Mouse (Mus musculus): Measurements from ENCODE around the gene Zer1.
"Not testable (repeated sequence)": the region's sequence is repeated elsewhere in the genome, so short reads cannot be mapped to it uniquely, and the experiment has no call there.

The Zer1 gene

DNA sequence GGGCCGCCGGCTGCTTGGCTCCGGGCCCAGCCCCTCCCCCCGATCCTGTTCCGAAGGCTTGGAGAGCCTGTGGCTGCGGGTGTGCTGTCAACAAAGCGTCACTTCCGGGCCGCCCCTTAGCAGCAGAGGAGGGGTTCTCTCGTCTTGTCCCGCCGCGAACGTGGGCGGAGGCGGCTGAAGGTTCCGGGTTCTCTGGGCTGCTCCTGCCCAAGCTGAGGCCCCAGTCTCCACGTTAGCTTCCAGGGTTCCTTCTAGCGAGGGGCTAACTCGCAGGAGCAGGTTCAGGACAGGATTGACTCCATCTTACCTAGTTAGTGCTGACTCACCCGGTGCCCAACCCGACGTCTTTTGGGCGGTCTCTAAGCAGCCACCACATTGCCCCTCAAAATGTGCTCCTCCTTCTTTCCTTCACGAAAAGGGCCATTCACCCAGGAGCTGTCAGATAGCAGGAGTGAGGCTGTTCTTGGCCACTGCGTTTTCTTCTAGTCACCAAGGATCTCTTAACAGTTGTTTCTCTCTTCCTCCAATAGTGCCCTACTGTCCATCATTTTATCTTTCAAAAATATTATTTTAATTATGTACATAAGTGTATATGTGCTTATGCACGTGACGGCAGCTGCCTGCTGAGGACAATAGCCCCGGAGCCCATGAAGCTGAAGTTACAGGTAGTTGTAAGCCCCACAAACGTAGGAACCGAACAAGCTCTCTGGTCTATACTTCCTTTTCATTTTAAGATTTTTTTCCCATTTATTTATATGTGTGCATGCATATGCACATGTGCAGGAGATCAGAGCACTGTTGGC, at the start of gene Zer1:
Gene Zer1 (minus strand): TSS at position 114 of the 803 bp plus-strand sequence.
- peak; percentile 94 for DNase-seq

DNA sequence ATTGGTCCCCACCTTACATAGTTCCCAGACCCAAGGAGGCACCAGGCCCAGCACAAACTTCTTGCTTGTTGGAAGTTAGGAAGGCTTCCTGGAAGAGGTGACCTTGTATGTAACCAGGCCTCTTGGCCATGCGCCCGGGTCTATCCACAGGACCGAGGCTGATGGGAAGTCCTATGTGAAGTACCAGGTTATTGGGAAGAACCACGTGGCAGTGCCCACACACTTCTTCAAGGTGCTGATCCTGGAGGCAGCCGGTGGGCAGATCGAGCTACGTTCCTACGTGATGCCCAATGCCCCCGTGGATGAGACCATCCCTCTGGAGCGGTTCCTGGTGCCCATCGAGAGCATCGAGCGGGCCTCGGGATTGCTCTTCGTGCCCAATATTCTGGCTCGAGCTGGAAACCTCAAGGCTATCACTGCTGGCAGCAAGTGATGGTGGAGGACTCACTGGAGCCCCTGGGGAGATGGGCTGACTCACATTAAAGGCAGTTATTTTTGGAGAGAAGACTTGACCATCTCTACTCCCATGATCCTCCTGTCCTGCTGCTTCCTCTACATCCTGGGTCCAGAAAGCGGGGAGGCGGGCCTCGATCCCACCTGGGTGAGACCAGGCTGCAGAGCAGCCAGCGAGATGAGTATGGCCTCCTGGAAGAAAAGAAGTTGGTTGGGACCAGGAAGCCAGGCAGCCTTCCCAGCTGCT, 49.3 kb upstream of the Zer1 start:
- peak; percentile 54 for DNase-seq

DNA sequence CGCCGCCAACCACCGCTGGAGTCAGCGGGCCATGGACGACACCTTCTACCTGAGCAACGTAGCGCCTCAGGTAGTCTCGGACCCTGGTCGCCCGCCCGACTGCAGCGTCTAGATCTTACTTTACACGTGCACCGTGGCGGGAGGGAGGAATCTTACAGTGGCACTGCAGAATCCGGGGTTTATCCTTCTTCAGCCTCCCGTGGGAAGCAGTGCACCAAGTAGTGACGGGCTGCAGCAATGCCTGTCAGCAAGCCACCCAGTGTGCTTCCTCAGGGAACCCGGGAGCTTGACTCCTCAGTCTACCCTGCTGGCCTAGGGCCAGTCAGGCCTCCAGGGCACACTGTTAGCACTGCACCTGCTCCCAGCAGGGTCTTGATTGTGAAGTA, 47.6 kb upstream of the Zer1 start:
- DNase-seq = no peak

DNA sequence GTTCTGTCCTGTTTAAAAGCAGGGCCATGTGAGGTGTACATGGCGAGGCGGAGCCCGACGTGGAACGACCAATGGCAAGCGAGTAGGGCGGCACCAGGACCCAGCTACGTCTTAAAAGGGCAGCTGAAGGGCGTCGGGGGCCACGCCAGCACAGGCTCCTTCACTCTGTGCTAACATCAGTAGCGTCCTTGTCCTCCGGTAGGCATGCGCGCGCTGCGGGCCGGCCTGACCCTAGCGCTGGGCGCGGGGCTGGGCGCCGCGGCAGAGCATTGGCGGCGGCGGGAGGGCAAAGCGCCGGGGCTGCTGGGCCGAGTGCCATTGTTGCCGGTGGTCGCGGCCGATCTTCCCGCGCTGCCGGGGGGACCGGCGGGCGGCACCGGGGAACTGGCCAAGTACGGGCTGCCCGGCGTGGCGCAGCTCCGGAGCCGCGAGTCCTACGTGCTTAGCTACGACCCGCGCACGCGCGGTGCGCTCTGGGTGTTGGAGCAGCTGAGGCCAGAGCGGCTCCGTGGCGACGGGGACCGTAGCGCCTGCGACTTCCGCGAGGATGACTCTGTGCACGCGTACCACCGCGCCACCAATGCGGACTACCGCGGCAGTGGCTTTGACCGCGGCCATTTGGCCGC, 47.1 kb upstream of the Zer1 start, which contains the start of gene Endog:
Gene Endog (plus strand): TSS at position 123 of the 626 bp plus-strand sequence.
- peak; percentile 94 for DNase-seq

DNA sequence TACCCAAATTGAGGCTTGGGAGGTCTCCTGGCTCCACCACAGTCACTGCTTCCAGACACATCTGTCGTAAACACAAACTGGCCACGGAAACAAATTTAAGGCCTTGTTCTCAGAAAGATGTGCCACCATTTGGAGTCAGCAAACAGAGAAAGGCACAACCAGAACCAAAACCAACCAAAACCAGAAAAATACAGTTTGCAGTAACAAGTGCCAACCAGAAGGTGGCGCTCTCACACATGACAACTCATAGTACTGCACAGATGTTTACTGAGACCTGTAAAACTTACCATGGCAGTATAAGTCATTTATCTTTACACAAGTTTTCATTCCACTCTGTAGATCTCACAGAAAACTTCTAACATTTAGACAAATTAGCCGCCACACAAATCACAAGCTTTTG, 42.3 kb upstream of the Zer1 start:
- no peak for DNase-seq

DNA sequence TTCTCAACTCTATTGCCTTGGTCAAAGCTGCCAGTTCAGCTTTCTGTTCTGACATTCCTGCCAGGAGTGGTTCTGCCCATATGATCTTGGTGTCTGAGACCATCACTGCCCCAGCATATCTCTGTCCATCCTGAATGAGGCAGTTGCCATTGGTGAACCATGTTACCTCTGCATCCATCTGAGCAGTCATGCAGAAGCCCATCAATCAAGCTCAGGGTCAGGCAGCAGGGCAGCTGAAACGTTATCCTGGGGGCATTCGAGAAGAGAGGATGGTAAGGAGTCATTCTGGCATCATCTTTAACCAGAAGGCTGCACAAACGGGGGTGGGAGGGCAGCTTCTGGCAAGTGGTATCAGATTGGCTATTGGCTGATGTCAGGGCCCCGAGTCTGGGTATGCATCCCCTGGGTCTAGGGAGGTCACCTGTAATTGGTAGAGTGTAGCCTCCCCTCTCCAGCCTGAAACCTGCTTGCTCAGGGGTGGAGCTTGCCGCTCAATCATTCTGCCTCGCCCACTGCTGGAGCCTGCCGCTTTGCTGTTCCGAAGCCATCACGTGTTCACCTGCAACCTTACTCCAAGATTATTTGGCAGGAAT, 40.1 kb upstream of the Zer1 start:
- DNase-seq = no peak

DNA sequence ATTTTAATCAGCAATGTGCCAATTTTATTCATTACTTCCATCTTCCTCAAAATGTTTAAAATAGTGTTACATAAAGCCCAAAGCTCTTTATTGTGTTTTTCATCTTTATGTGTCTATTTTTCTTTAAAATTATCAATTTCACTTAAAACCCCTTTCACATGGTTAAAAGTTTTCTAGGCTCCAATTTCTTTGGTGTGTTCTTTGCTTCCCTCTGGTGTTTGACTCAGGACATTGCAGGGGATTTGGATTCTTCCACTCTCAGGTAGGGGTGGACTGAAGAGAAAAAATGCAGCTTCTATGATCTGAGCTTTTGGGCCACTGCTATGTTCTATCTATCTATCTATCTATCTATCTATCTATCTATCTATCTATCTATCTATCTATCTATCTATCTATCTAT, 37.4 kb upstream of the Zer1 start:
- peak; percentile 66 for DNase-seq

DNA sequence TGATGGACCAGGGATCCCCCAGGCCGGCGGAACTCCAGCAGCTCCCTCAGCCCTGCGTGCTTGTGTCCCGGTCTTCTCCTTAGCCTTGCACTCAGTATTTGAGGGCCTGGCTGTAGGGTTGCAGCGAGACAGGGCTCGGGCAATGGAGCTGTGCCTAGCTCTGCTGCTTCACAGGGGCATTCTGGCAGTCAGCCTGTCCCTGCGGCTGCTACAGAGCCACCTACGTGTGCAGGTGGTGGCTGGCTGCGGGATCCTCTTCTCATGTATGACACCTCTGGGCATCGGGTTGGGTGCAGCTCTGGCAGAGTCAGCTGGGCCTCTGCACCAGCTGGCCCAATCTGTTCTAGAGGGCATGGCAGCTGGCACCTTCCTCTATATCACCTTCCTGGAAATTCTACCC, 35.5 kb upstream of the Zer1 start:
- DNase-seq = not testable (repeated sequence)

DNA sequence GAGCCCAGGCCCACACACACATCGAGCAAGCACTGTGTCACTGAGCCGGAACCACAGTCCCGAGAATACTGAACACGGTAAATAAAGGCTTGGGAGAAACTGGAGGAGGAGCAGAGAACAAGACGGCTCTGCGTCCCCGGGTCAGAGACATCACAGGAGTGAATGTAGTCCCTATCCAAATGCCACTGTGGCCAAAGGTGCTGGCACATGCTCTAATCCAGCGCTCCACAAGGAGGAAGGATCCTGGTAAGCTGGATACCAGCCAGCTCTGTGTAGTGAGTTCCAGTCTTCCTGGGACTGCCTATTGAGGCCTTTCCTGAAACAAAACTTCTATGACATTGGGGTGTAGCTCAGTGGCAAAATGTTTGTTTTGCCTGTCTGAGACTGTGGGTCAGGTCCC, 28.2 kb upstream of the Zer1 start:
- DNase-seq = no peak

DNA sequence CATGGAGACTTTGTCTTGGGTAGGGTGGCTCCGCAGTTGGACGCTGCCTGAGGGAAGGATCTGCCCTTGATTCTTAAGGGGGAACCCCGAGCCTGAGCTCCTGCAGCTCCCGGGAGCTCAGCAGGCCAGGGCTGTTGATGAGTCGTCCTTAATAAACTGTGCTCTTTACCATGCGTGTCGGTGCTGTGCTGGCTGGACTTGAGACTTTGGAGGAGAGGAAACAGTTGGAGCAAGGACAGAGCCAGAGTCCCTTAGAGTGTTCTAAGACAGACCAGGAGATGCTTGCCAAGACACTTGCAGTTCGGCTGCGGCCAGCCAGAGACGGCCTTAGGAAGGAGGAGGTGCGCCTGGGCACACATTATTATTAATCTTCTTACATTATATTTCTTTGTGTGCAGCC, 27.5 kb upstream of the Zer1 start:
- DNase-seq = no peak

DNA sequence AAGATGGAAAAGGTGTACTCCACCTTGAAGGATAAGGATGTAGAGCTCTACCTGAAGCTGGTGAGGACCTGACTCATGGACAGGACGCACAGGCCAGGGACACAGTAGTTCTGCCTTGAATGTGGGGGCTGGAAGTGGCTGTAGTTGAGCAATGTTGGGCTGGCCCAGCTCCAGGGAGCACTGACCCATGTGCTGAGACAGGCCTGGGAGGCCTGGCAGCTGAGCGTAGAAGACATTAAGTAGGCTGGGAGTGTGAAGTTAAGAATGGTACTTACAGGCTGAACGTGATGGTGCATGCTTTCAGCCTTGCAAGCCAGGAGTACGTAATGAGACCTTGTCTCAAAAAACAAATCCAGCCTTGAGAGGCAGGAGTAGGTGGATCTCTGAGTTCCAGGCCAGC, 23.1 kb upstream of the Zer1 start:
- DNase-seq = no peak

DNA sequence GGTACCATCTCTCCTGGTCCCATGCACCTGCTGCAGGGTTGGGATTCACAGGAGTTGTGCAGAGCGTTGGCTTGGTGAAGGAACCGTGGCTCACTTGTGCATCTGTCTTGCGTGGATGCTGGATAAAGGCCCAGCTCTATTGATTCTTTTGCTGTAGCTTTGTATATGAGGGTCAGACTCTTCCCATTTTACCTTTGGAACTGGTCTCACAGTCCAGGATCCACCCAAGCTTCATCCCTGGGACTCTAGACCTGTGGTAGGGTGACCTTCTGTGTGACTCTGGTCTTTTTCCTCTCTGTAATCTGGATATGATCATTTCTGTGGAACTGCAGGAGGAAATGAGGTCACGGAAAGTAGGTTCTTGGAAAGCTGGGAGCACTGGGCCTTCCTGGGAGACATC, 20.1 kb upstream of the Zer1 start:
- no peak for DNase-seq

DNA sequence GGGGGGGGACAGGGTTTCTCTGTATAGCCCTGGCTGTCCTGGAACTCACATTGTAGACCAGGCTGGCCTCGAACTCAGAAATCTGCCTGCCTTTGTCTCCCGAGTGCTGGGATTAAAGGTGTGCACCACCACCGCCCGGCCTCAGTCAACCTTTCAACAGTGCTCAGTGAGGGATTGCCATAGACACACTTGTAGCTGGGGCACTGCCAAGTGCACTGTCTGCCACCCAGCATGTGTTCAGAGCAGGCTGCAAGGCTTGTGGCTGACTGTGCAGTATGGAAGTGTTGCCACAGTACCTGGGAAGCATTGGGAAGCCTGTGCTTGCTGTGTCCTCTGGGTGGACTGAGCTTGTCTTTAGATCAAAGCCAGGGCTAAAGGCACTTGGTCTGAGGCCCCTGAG, 15.6 kb upstream of the Zer1 start:
- peak; percentile 77 for DNase-seq

DNA sequence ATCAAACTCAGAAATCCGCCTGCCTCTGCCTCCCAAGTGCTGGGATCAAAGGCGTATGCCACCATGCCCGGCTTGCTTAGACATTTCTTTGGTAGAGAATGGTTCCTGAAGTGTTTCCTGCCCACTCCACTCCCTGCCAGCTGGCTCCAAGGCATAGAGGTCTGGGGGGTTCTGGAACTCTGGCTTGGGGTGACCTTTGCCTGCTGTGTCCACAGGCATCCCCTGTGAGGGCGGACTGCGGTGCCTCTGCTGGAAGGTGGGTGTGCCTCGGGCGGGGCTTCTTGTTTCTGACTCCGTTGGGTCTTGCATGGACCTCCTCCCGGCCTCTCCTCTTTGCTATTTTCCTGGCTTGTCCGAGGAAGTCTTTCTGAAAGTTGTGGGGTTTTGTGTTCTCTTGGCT, 12.1 kb upstream of the Zer1 start:
- DNase-seq = no peak

DNA sequence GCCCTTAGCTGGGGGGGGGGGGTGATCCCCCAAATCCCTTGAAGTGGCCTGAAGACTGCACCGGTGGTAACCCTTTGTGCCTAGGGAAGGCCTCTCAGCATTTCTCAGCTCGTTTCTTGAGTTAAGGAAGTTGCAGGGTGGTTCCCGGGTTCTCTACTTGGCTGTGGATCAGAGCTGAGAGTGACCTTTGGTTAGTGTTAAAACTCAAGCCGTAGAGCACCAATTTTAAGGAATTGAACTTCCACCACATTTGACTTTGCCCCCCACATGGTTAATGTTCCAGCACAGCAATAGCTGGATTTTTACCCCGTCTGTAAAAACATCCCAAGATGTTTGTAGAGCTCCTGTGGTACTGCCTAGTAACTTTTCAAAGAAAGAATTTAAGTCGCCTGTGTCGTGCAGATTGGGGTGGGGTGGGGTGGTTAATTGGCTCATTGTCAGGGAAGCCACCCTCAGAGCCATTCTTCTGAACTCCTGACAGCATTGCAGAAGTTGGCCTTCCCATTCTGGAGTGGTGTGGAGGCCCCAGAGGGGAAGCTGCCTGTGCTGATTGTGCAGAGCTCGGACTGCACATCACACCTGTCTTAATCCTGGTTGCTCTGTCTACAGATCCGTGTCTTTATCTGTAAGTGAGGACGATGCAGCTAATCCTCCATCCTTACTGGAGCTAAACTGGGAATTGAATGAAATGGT, 10.7 kb upstream of the Zer1 start:
- DNase-seq = no peak

DNA sequence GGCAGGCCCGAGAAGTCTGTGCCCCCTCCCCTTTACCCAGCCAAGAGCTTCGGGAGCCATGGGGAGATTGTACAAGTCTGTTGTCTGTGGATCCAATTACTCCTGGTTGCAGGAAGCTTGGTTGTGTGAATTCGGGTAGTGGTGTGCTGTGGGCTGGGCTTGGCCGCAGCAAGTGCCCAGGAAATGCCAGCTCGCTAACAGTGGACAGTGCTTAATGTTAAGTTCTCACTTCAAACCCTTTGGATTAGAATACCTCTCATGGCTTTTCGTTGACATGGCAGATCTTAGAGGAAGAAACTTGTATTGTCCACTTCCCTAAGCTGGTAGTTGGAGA, 10.0 kb upstream of the Zer1 start:
- no peak for DNase-seq

DNA sequence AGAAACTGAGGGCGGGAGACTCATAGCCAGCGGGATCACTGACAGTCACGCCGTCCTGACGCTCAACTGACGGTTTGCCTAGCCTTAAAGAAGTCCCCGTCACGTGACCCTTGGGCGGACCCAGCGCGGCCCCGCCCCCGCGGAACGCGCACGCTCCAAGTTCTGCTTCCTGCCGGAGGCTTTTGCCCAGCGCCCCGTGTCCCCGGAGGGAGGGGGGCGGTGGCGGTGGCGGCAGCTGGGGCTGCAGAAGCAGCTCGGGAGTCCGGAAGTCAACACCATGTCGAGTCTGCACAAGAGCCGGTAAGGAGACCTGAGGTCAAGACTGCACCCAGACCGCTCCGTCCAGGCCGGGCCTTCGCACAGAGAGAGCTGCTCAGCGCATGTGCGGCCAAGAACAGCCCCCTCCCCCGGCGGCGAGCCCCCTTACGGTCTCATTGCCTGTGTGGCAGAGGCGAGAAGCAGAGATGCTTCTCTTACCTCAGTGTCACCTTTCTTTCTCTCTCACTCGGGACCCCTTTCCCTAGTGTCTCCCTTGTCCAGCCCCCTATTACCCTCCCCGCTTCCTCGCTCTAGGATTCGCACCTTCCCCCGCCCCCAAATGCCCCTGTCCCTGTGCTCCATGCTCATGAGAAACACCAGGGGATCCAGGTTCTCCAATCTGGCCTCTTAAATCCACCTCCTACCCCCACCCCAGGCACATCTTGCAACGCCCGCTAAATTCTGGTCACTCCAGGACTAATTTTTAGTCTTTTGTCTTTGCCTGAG, 9.4 kb upstream of the Zer1 start, which contains the start of gene Tbc1d13:
Gene Tbc1d13 (plus strand): TSS at position 134 of the 765 bp plus-strand sequence.
- DNase-seq = peak; percentile 98

DNA sequence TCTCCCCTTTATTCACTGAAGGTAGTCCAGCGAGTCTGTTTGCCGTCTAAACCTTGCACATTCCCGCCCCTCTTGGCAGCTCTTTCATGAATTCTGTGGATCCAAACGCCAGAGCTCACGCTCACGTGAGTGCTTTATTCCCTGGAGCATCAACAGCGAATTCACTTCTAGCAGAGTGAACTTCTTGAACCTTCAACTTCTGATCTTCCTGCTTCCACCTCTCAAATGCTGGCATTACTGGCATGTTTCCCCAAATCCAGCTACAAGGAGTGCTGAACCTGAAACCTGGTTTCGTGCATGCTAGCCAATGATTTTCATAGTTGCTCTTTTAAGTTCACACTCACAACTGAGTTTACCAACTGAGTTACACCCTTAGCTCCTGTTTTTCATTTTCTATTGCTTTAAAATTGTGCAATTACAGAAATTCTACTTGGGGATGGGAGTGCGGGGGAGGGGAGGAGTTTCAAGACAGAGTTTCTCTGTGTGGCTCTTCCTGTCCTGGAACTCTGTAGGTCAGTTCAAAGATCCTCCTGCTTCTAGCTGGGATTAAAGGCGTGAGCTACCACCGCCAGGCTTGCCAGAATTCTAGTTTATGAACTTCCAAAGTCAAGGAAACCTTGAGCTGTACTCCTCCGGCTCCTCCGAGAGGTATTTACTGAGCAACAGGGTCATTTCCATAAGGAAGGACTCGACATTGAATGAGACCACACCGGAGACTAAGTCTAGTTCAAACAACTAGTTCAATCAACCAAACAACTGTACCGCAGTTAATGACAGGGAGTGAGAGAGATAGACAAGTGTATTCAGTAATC, 8.6 kb upstream of the Zer1 start:
- no peak for DNase-seq

DNA sequence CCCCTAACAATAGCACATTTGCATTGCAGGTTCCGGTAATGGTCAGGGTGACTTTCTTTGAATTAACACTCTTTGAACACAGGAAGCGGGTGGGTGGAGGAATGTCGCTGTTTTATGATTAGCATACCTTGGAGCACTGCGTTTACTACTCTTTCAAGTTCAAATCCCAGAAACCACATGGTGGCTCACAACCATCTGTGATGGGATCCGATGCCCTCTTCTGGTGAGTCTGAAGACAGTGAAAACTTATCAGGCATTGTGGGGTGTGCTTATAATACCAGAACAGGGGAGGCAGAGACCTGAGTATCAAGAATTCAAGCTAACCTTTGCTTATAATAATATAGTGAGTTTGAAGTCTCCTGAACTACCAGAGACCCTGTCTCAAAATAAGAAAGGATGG, 6.9 kb upstream of the Zer1 start:
- not testable (repeated sequence) for DNase-seq

DNA sequence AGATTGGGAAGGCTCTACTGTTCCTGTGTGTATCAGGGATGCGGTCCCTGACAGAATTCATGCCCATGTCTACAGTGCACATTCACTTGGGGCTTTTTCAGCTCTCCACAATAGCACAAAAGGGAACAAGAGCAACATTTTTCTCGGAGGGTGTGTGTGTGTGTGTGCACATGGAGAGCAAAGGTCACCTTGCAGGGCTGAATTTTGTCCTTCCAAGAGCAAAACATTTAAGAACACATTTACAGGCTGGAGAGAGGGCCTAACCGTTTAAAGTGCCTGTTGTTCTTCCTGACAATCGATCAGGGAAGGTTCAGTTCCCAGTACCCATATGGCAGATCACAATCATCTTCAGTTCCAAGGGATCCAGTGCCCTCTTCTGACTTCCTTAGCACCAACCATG, 5.8 kb upstream of the Zer1 start:
- DNase-seq = no peak

DNA sequence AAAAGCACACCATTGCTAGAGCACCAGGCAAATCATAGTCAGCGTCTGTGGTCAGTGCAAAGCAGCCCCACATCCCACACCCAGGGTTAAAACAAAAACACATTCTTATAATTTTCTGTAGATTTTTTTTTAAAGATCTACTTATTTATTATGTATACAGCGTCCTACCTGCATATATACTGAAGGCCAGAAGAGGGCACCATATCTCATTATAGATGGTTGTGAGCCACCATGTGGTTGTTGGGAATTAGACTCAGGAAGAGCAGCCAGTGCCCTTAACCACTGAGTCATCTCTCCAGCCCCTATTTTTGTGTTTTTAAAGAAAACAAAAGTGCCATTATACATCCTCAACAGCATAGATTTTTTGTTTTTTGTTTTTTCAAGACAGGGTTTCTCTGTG, 4.4 kb upstream of the Zer1 start:
- peak; percentile 79 for DNase-seq

Data from cerebellum, adult 9-10 months (tissue).